ENCODE assay signal across 11 mouse cellular contexts in the genomic region with DNA sequence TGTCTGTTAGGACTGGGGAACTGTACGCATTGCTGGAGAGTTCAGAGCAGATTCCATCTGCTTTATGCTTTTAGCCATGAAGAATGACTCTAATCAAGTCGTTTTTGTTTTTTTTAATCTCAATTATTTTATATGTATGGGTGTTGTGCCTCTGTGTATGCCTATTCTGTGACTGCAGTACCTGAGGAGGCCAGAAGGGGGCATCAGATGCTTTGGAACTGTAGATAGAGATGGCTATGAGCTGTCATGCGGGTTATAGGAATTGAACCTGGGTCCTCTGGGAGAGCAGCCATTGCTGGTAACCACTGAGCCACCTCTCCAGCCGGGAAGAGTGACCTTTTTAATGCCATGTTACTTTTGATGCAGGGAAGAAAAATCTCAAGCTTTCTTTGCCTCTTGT. TPM values are rescaled to one million over a fixed set of nuclear protein-coding genes. Genes with fewer than 3 reads are reported as not detected.
A peak's percentile ranks its signal among the peaks of the same experiment; 100 is the strongest.
DNase-seq lines count a peak whose midpoint lies in the region; TF ChIP-seq lines count a peak whose summit lies in the region.
"Had no signal": no experiment of that assay in that cellular context is flagged by ENCODE, and none has a peak within 500 bp of the region (broad histone marks: within the 10 kb centered on the region; RNA-seq: fewer than 3 reads in every experiment).

No protein-coding gene starts in this region.

- H3K36me3 ChIP-seq in E14TG2a.4 (ENCODE audit: insufficient read depth, low read length), result peaks cover 78% of the 10 kb centered on the region
- peaks cover 99% of the 10 kb centered on the region for H3K36me3 ChIP-seq in forebrain, embryonic 10.5 days (replicated peaks)

- no peak for TF ChIP-seq POLR2A in cortical plate, adult 2 months (IDR thresholded peaks at IDR 0.05; ENCODE audit: extremely low read depth, insufficient read depth, low read length)

- TF ChIP-seq CTCF in layer of hippocampus, adult 2 months (conservative IDR thresholded peaks at IDR 0.05), result peak; percentile 69
- peak; percentile 26; the same call in 1 of the 2 replicates for TF ChIP-seq CTCF in E14TG2a.4 (conservative IDR thresholded peaks at IDR 0.05; ENCODE audit: low read length)
- TF ChIP-seq CTCF in cortical plate, adult 2 months (IDR thresholded peaks at IDR 0.05; ENCODE audit: extremely low read depth, insufficient read depth, low read length), result 0 out of 2 replicates have a peak, but pooled peaks have one; percentile 21

- peak; percentile 15 for DNase-seq in adrenal gland, postnatal 14 days
- DNase-seq in adrenal gland, adult 2 months, result no peak
- DNase-seq in layer of hippocampus, adult 2 months (ENCODE audit: low spot score in 2 of 2), result no peak
- no peak for DNase-seq in layer of hippocampus, adult 11-12 months (ENCODE audit: low spot score)
- no peak for DNase-seq in right cerebral cortex, postnatal 36 days (ENCODE audit: low spot score in 2 of 2)
- no peak for DNase-seq in forebrain, embryonic 10.5 days (ENCODE audit: extremely low spot score, low spot score)
- DNase-seq: adrenal gland, postnatal 36 days had no signal

- H3K4me1 ChIP-seq in E14TG2a.4 (replicated peaks; ENCODE audit: low read depth, low read length), result peaks cover 4% of the 10 kb centered on the region; the same call in 1 of the 2 replicates
- H3K4me1 ChIP-seq in cortical plate, adult 2 months (ENCODE audit: control insufficient read depth, insufficient read depth, low read length), result no peaks in the 10 kb centered on the region
- no peaks in the 10 kb centered on the region for H3K4me1 ChIP-seq in forebrain, embryonic 10.5 days
- H3K4me1 ChIP-seq: limb, embryonic 12.5 days; neural tube, embryonic 12.5 days had no signal

- 94% methylated on average over 4 of the region's 4 CpGs for WGBS in forebrain, embryonic 10.5 days

- no peak overlapping the region for H3K4me3 ChIP-seq in layer of hippocampus, adult 2 months
- no peak overlapping the region for H3K4me3 ChIP-seq in E14TG2a.4 (replicated peaks; ENCODE audit: low read length)
- H3K4me3 ChIP-seq in cortical plate, adult 2 months (ENCODE audit: insufficient read depth, low read length), result no peak overlapping the region
- no peak overlapping the region for H3K4me3 ChIP-seq in forebrain, embryonic 10.5 days
- H3K4me3 ChIP-seq: limb, embryonic 12.5 days; neural tube, embryonic 12.5 days had no signal

- H3K27ac ChIP-seq in layer of hippocampus, adult 2 months, result no peak overlapping the region
- H3K27ac ChIP-seq in cortical plate, adult 2 months (ENCODE audit: insufficient read depth, low read length), result no peak overlapping the region
- H3K27ac ChIP-seq in forebrain, embryonic 10.5 days, result no peak overlapping the region
- H3K27ac ChIP-seq: limb, embryonic 12.5 days; neural tube, embryonic 12.5 days had no signal

- no peaks in the 10 kb centered on the region for H3K27me3 ChIP-seq in E14TG2a.4 (ENCODE audit: insufficient read depth, low read length)
- H3K27me3 ChIP-seq in forebrain, embryonic 10.5 days (ENCODE audit: poor library complexity, severe bottlenecking), result no peaks in the 10 kb centered on the region
- H3K27me3 ChIP-seq: limb, embryonic 12.5 days; neural tube, embryonic 12.5 days had no signal

- H3K9me3 ChIP-seq in E14TG2a.4 (ENCODE audit: low read length), result no peaks in the 10 kb centered on the region
- H3K9me3 ChIP-seq in forebrain, embryonic 10.5 days, result peaks cover 6% of the 10 kb centered on the region

RNA-seq across cellular contexts. Expression of a gene that starts 9.4 kb away (rescaled TPM):
- total RNA-seq in adrenal gland, postnatal 14 days (2021), result 35.9 and 51.0 TPM in 2 replicates
- 10 to 100 TPM; 31.2 to 42.8 TPM for total RNA-seq in adrenal gland, adult 2 months (2021)
- polyA plus RNA-seq in adrenal gland, adult 2 months (2012; rRNA removed), result 5.2 and 5.8 TPM in 2 replicates
- total RNA-seq in layer of hippocampus, adult 2 months (2021), result 10 to 100 TPM; 33.2 to 35.3 TPM
- 14.1 and 16.6 TPM in 2 replicates for polyA plus RNA-seq in cortical plate, adult 2 months (2012; rRNA removed)
- 65.8 and 68.6 TPM in 2 replicates for polyA plus RNA-seq in forebrain, embryonic 10.5 days (2016; fragmentation: Nextera tagmentation; extraction: Ambion mirVana)

RNA-seq across cellular contexts. Expression of a gene that starts 32.9 kb away (rescaled TPM):
- total RNA-seq in adrenal gland, postnatal 14 days (2021), result 8.9 and 11.8 TPM in 2 replicates
- total RNA-seq in adrenal gland, adult 2 months (2021), result 1 to 10 TPM; 6.7 to 8.0 TPM
- 1.8 and 1.9 TPM in 2 replicates for polyA plus RNA-seq in adrenal gland, adult 2 months (2012; rRNA removed)
- total RNA-seq in layer of hippocampus, adult 2 months (2021), result 10 to 100 TPM; 14.4 to 18.0 TPM
- 11.4 and 12.2 TPM in 2 replicates for polyA plus RNA-seq in cortical plate, adult 2 months (2012; rRNA removed)
- polyA plus RNA-seq in forebrain, embryonic 10.5 days (2016; fragmentation: Nextera tagmentation; extraction: Ambion mirVana), result 11.5 and 14.0 TPM in 2 replicates
